Mouse (Mus musculus) embryonic stem cell, embryonic (primary cell): ENCODE data around the gene Tspan33.

Experiments used
- CTCF ChIA-PET, 4 experiments: fragments of 300-600 bp in 2 of 4; fragments of 350-600 bp in 2 of 4; sonication (Branson Sonifier 250); formaldehyde crosslinking; loops; one replicate each; lab custom pipeline; 2022; ENCODE audit warnings: inconsistent platforms in 2 of 4; lab: Charles Lee
- POLR2A ChIA-PET, 4 experiments: fragments of 300-600 bp in 2 of 4; fragments of 350-600 bp in 2 of 4; sonication (Branson Sonifier 250); formaldehyde crosslinking; loops; one replicate each; lab custom pipeline; 2022; ENCODE audit warnings: antibody characterized with exemption in 4 of 4, inconsistent platforms in 1 of 4; lab: Charles Lee

Tspan33 gene

DNA sequence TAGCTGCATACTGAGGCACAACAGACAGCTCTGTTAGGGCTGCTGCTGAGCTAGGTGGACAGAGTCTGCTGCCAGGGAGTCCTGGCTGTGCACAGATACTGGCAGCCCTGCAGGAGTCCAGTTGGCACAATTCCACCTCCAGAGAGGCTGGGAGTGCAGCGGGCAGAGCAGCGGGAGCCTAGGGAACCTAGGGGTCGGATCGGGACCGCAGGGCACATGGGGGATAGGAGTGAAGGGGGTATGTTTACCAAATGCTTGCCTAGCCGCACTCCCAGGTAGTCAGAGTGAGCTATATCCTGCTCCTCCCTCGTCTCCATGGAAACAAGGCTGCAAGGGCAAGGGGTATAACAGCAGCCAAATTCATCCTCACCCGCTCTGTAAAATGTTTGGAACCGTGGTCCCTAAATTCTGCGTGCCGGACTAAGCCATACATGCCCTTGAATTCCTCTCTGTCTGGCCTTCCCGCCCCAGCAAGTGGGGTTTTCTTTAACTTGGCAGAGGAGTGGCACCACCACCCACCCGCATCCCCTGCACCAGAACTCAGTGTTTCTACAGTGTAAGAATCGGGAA, 24.0 kb downstream of the Tspan33 start:
- ChIA-PET CTCF (interaction anchor here in 3 of 4 experiments (0.6 to 1.3 kb wide), 4 partner anchors 23 to 493 kb away, joined by 3 to 4 read pairs (median 3); no protein-coding TSS in a partner anchor), POLR2A (interaction anchor here in 3 of 4 experiments (0.5 to 4.7 kb wide), 12 partner anchors 12 to 328 kb away, joined by 3 to 50 read pairs (median 5); partner anchors contain the start of gene Smo (in 2 of the 3))

DNA sequence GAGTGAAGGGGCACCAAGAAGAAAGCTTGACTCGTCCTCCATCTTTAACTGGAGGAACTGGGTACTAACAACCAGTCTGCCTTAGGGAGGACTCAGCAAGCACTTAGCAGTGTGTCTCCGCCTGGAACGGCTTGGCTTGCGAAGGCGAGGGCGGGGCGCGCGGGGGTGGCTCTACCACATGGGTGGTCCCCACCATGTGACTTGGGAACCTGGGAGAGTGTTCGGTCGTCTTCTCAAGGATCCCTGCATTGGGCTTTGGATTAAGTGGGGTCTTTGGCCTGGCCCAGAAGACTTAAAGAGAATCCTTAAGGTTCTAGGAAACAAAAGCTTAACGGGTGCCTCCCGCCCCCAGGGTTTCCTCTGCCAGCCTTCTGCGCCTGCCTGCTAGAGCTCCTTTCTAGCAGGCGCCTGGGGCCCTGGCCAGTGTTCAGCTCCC, 24.9 kb downstream of the Tspan33 start:
- ChIA-PET POLR2A (interaction anchor here (0.6 to 4.7 kb wide), 19 partner anchors 10 to 548 kb away, joined by 3 to 50 read pairs (median 3); partner anchors contain the start of gene Smo (in 3 of the 4)), CTCF (interaction anchor here in 3 of 4 experiments (0.7 to 1.7 kb wide), 4 partner anchors 39 to 125 kb away, joined by 3 to 7 read pairs (median 4); no protein-coding TSS in a partner anchor)

DNA sequence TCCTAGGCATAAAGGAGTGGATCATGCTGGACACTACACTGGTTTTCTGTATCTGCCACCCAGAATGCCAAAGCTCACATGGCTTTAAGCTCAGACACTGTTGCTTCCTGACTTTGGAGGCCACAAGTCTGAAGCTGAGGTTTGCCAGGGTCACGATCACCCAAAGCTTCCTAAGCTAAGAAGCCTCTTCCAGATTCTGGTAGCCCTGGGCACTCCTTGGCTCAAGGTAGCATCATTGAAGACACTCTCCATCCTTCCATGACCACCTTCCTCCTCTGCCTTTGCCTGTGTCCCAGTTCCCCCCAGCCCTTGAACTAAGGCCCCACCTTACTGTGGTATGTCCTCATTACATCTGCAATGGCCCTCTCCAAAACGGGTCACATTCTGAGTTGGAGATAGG, 27.9 kb downstream of the Tspan33 start:
- ChIA-PET CTCF (interaction anchor here in 2 of 4 experiments (0.9 to 1.6 kb wide), 4 partner anchors 10 to 36 kb away, joined by 3 to 6 read pairs (median 4); no protein-coding TSS in a partner anchor), POLR2A (interaction anchor here in 2 of 4 experiments (0.8 to 4.7 kb wide), 5 partner anchors 14 to 52 kb away, joined by 3 to 50 read pairs (median 4); partner anchors contain the start of gene Smo (in 2 of the 2))

DNA sequence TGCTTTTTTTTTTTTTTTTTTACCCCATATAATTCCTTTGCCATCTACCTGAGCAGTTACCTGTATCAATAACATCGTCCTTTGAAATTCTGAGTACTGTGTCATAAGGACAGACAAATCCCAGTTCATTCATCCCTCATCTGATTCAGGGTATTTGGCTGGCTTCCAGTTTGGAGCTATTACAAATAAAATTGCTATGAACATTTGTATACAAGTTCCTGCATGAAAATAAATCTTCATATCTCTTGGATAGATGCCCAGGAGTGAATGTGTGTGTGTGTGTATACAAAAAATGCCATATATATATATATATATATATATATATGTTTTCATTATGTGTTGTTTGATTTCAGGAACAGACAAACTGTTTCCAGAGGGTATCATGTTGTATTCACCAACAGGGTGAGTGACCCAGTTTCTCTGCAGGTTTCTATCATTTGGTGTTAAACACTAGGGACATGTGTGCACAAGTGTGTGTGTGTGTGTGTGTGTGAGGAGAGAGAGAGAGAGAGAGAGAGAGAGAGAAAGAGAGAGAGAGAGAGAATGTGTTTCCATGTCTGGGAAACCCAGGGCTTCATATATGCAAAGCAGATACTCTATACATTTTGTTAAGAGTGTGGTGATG, 32.7 kb downstream of the Tspan33 start:
- POLR2A ChIA-PET, result interaction anchor here in 3 of 4 experiments (0.6 to 3.0 kb wide), 7 partner anchors 9 to 190 kb away, joined by 3 to 10 read pairs (median 4); partner anchors contain the start of genes Smo (in 2 of the 3) and Strip2 (in 1 of the 3)
- CTCF ChIA-PET, result interaction anchor here in 2 of 4 experiments (0.6 kb wide), 2 partner anchors 10 to 1330 kb away, joined by 3 to 9 read pairs; no protein-coding TSS in a partner anchor

DNA sequence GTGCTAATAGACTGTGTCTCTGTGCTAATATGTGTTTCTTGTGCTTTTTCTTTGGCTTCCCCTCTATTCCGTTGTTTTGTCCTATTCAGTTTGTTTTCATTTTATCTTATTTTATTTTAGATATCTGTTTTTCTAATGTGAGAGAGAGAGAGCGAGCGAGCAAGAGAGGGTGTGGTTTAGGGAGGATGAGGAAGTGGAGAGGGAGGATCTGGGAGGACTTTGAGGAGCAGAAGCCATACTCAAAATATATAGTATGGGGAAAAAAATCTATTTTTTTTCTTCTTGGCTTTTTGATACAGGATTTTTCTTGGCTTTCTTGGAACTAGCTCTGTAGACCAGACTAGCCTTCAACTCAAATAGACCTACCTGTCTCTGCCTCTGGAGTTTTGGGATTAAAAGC, 34.0 kb downstream of the Tspan33 start:
- POLR2A ChIA-PET, result interaction anchor here in 2 of 4 experiments (0.9 to 1.2 kb wide), 2 partner anchors 9 to 11 kb away, joined by 3 to 4 read pairs; no protein-coding TSS in a partner anchor
- CTCF ChIA-PET, result no interaction called here

DNA sequence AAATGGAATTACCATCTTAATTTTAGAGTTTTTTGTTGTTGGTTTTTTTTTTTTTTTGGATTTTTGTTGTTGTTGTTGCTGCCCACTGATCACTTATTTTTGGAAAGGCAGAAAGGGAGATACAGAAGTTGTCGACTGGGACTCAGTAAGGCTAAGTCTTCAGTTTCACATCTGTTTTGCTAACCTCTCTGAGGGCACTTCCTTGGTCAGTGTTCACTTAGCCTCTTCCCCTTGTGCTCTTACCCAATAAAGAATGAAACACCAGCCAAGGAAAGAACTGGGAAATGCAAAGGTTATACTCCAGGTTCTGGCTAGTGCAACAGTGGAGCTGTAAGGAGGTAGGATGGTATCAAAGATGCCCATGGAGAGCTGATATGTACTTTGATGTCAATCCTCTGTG, 35.5 kb downstream of the Tspan33 start:
- CTCF ChIA-PET, result interaction anchor here in 1 of 4 experiments (1.3 kb wide), 1 partner anchor 18 kb away, joined by 3 read pairs; no protein-coding TSS in a partner anchor
- POLR2A ChIA-PET, result interaction anchor here in 2 of 4 experiments (0.7 to 1.3 kb wide), 2 partner anchors 10 to 11 kb away, joined by 3 to 4 read pairs; no protein-coding TSS in a partner anchor

DNA sequence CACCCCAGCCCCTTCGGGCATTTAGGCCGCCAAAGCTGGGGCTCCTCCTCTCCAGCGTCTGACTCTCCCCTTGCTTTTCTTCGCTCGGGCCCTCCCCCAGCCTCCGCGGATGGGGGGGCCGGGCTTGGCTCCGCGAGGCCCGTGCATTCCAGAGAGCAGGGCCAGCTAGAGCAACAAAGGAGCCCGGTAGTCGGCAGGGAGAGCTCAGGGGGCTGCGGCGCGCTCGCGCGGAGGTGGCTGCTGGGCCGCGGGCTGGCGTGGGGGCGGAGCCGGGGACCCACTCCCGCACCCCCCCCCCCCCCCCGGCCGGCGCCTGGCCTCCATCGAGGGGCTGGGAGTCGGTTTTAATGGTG, 41.3 kb downstream of the Tspan33 start, which contains the start of gene Smo:
Gene Smo, plus strand, starts transcription at position 168 of the 353 bp plus-strand sequence.
- ChIA-PET CTCF (interaction anchor here (0.6 to 2.5 kb wide), 8 partner anchors 11 to 495 kb away, joined by 3 to 9 read pairs (median 4); no protein-coding TSS in a partner anchor), POLR2A (interaction anchor here (0.6 to 6.6 kb wide), 60 partner anchors 8 to 1337 kb away, joined by 3 to 50 read pairs (median 4); partner anchors contain the start of genes Tspan33 (in 3 of the 4), Calu (in 2 of the 4), Strip2 (in 2 of the 4) and Ahcyl2 (in 1 of the 4))

DNA sequence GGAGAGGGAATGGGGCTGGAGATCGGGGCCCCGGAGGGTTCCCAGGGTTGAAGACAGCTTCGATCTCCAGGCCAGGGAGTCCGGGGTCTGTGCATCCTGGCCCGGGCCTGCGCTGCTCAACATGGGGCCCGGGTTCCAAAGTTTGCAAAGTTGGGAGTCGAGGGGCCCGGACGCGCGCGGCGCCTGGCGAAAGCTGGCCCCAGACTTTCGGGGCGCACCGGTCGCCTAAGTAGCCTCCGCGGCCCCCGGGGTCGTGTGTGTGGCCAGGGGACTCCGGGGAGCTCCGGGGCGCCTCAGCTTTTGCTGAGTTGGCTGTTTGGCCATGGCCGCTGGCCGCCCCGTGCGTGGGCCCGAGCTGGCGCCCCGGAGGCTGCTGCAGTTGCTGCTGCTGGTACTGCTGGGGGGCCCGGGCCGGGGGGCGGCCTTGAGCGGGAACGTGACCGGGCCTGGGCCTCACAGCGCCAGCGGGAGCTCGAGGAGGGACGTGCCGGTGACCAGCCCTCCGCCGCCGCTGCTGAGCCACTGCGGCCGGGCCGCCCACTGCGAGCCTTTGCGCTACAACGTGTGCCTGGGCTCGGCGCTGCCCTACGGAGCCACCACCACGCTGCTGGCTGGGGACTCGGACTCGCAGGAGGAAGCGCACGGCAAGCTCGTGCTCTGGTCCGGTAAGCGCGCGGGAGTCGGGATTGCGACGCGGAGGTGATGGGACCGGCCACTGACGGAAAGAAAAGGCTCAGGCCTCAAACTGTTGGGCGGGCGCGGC, 41.8 kb downstream of the Tspan33 start:
- ChIA-PET POLR2A (interaction anchor here (0.5 to 6.6 kb wide), 64 partner anchors 9 to 1338 kb away, joined by 3 to 50 read pairs (median 4); partner anchors contain the start of genes Strip2 (in 3 of the 4), Tspan33 (in 3 of the 4), Calu (in 2 of the 4) and Ahcyl2 (in 1 of the 4)), CTCF (interaction anchor here in 3 of 4 experiments (0.5 to 2.5 kb wide), 8 partner anchors 23 to 124 kb away, joined by 3 to 9 read pairs (median 4); no protein-coding TSS in a partner anchor)

DNA sequence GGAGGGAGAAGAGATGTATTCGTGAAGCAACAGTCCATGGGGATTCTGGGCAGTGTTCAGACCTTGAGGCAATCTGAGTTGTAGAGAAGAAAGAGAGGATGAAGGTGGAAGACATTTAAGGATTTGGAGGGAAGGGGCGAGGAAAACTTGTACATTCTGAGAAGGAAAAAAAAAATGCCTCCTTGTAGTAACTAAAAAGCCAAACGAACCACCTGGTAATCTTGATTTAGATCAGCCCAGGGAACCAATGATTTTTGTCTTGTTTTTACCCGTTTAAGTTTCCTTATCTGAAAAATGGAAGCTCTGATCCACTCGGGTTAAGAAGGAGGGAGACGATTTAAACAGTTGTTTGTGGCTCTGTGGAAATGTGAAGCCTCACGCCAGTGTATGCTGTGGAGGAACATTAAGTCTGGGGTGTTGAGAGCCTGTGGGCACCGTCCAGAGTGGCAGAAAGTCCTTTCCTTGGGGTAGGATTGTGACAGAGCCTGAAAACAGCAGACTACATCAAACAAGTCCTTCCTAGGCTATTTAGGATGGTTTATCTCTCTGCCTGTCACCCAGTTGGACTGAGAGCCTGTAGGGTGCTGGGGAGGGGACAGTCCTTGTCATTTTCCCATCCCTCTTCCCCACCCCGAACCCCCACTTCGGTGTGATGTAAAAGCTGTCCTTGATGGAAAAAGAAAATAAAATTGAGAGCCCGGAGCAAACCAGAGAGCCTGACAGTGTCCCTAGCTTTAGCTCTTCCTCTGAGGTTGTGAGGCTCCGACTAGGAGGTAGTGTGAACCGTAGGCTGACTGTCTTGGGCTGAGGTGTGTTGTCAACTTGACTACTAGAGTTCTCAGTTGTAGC, 42.8 kb downstream of the Tspan33 start:
- CTCF ChIA-PET, result interaction anchor here in 3 of 4 experiments (0.5 to 2.5 kb wide), 5 partner anchors 22 to 123 kb away, joined by 3 to 9 read pairs (median 4); no protein-coding TSS in a partner anchor

DNA sequence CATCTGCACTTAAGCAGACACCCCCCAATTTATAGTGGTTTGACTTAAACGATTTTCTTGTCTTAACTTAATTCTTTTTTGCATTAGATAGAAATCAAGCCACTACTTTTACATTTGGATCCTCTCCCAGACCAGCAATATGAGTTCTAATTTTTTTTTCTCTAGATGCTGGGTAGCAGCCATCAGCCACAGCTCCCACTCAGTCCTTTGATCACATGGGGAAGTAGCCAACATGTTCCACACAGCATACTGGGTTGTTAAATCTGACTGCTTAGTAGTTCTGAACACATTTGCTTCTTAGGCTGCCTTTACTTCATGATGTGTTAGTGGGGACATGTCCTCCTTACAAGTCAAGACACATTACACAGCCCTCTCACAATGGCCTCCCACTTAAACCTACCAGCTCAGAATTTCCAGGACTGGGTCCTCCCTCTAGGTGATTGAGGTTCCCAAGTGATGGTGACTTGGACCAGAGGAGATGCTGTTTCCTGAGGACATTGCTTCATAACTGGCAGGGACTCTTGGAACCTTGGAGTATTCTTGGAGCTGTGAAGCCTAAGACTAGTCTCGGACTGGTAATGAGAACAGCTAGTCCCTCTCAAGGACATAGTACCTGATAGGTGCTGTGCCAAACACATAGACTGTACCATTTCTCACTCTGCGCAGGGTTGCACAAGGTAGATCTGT, 57.6 kb downstream of the Tspan33 start:
- ChIA-PET POLR2A (interaction anchor here in 1 of 4 experiments (1.3 to 1.9 kb wide), 3 partner anchors 9 to 33 kb away, joined by 3 to 5 read pairs (median 4); partner anchors contain the start of gene Smo), CTCF (interaction anchor here in 1 of 4 experiments (0.5 kb wide), 1 partner anchor 223 kb away, joined by 5 read pairs; no protein-coding TSS in a partner anchor)

More for the DNA sequence above, 42.8 kb downstream of the Tspan33 start:
- POLR2A ChIA-PET, result interaction anchor here (0.5 to 6.6 kb wide), 35 partner anchors 9 to 1257 kb away, joined by 3 to 50 read pairs (median 4); partner anchors contain the start of genes Strip2 (in 2 of the 4), Tspan33 (in 2 of the 4) and Ahcyl2 (in 1 of the 4)

DNA sequence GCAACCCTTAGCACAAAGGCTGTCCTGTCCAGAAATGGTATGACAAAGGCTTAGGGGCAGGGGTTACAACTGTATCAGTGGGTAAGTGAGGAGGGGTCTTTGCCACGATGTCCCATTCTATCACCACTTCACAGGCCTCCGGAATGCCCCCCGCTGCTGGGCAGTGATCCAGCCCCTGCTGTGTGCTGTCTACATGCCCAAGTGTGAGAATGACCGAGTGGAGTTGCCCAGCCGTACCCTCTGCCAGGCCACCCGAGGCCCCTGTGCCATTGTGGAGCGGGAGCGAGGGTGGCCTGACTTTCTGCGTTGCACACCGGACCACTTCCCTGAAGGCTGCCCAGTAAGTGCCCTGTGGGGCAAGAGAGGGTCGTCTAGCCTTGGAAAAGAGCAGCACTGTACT, 59.3 kb downstream of the Tspan33 start:
- POLR2A ChIA-PET, result no interaction called here
- CTCF ChIA-PET, result no interaction called here

DNA sequence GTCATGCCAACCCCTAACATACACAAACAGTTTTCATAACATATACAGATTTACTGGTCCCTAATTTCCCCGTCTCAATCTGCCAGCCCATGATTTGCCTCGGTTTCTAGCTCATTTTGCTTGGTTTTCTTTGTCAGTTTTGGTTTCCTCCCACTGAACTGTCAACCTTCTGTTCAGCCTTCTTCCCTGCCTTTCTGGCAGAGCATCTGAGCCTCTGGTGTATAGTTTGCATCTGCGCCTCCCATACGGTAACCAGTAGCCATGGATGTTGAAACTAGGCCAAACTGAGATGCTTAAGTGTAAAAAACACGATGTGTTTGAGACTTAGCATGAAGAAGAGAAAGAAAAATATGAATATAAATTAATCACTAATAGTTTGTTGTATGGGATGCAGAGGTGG, 62.0 kb downstream of the Tspan33 start:
- ChIA-PET CTCF (interaction anchor here in 2 of 4 experiments (1.0 to 1.8 kb wide), 2 partner anchors 44 kb away, joined by 3 to 6 read pairs; no protein-coding TSS in a partner anchor), POLR2A (interaction anchor here in 1 of 4 experiments (1.9 kb wide), 1 partner anchor 21 kb away, joined by 4 read pairs; the partner anchor contains the start of gene Smo)

DNA sequence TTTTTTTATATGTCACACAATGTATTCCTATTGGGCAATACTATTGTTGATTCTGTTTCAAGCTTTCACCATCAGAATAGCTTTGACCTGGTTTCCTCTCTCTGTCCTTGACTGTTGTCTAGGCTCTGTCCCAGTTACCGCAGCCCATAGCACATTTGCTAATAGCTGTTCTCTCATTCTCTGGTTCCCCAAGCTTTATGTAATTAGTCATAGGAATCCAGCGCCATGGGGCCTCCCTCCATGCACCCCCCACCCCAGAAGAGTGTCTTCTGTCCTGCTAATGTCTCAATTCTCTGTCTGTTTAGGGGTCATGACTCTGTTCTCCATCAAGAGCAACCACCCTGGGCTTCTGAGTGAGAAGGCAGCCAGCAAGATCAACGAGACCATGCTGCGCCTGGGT, 62.5 kb downstream of the Tspan33 start:
- CTCF ChIA-PET, result interaction anchor here in 2 of 4 experiments (0.6 to 1.8 kb wide), 3 partner anchors 45 to 360 kb away, joined by 3 to 12 read pairs (median 6); no protein-coding TSS in a partner anchor
- POLR2A ChIA-PET, result interaction anchor here in 3 of 4 experiments (0.8 to 2.6 kb wide), 5 partner anchors 11 to 174 kb away, joined by 3 to 12 read pairs (median 5); partner anchors contain the start of genes Ahcyl2 (in 2 of the 3) and Smo (in 2 of the 3)

DNA sequence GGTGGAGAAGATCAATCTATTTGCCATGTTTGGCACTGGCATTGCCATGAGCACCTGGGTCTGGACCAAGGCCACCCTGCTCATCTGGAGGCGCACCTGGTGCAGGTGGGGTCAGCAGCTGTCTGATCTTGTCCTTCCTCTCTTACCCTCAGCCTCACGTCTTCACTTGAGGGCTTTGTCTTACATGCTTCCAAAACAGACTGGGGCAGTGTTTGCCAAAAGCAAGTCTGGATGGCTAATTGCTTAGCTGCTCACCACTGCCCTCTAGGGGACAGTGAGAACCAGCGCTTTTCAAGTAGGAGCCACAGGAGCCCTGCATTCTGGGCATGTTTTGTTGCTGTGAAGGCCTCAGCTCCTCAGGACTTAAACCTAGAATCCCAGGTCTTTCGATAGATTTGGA, 64.4 kb downstream of the Tspan33 start:
- ChIA-PET POLR2A (interaction anchor here in 3 of 4 experiments (0.6 to 2.6 kb wide), 24 partner anchors 9 to 446 kb away, joined by 3 to 12 read pairs (median 3); partner anchors contain the start of genes Smo (in 3 of the 3) and Ahcyl2 (in 2 of the 3)), CTCF (interaction anchor here (0.5 to 1.8 kb wide), 40 partner anchors 8 to 617 kb away, joined by 3 to 13 read pairs (median 4); partner anchors contain the start of genes Smo (in 2 of the 4) and Ahcyl2 (in 1 of the 4))
